Mouse (Mus musculus) kidney, adult 2 months (tissue): ENCODE measurements around the gene Baz1a.

Experiments
- CTCF ChIP-seq: fragments of 200-500 bp; conservative IDR thresholded peaks from 2 replicates; pipeline ENCODE4 v1.5.1; 2011; ENCODE audit warnings: low read depth, mild to moderate bottlenecking, control low read depth, low read length, moderate library complexity, mixed read lengths; ENCODE audit not compliant: insufficient read depth, insufficient read length
- POLR2A ChIP-seq: fragments of 200-500 bp; IDR thresholded peaks from one replicate; pipeline ENCODE4 v1.6.1; 2011; ENCODE audit warnings: low read depth, low read length, control low read depth

- TF ChIP-seq CTCF (no peak), POLR2A (no peak)
These were observed 19.7 kb downstream of the Baz1a start for GRCm38 (mm10) chr12:54994418-54994817.
